Mouse (Mus musculus): Measurements from ENCODE around the gene Ulk4. TPM values are rescaled to one million over a fixed set of nuclear protein-coding genes. Genes with fewer than 3 reads are reported as not detected.

Ulk4 gene
- polyA plus RNA-seq, 1 experiment from 2014 or later = 65.6 TPM

DNA sequence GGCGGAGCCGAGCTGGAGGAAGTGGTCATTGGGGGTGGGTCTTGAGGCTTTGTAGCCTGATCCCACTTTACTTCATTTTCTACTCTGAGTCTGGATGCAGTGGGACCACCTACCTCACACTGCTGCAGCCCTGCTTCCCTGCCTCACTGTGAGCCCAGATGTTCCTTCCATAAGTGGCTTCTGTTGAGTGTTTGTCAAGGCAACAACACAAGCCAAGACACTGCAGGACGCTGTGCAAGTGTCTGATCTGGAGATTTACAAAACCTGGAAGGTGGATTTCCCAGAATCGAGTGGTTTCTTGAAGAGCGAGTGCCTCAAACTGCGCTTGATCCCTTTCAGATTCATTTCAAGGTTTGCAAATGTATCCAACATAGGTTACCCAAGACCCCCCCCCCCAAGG is 368.5 kb downstream of the Ulk4 start:
- no peaks in the 10 kb centered on the region for H3K9me3 ChIP-seq (ENCODE audit: control insufficient read depth, low read length)
- WGBS = 84% methylated on average over 6 of the region's 6 CpGs
- no peaks in the 10 kb centered on the region for H3K27me3 ChIP-seq (ENCODE audit: control insufficient read depth, insufficient read depth, low read length)
- H3K27ac ChIP-seq = no peak overlapping the region
- H3K4me2 ChIP-seq (replicated peaks) = no peak overlapping the region
- H3K4me1 ChIP-seq (replicated peaks; ENCODE audit: control insufficient read depth, insufficient read depth, low read length) = no peaks in the 10 kb centered on the region
- no peak overlapping the region for H3K4me3 ChIP-seq (replicated peaks; ENCODE audit: low read length)
- no peak for ATAC-seq (ENCODE audit: low FRiP score)
- no peak for DNase-seq (ENCODE audit: low spot score)
- no peaks in the 10 kb centered on the region for H3K36me3 ChIP-seq (replicated peaks; ENCODE audit: control insufficient read depth, insufficient read depth)
- no peak overlapping the region for H3K9ac ChIP-seq

Small RNA genes within 50 kb of the gene (microRNA-seq; reads per million reads assigned to microRNA genes)
- not detected for gene Mir7090

Other genes starting within 250 kb of the Ulk4 start
- 63.0 and 65.9 TPM in 2 replicates for gene Trak1, start 20.3 kb upstream of the Ulk4 start, polyA plus RNA-seq (2014; fragmentation: Nextera tagmentation; extraction: Ambion mirVana)
- gene Cck, start 218.5 kb upstream of the Ulk4 start, polyA plus RNA-seq (2014; fragmentation: Nextera tagmentation; extraction: Ambion mirVana) = 73.5 and 83.2 TPM in 2 replicates

Data from hindbrain, embryonic 14.5 days (tissue).